Mouse (Mus musculus): ENCODE measurements around the gene Mnt.

- TF ChIP-seq GATA1 (IDR thresholded peaks at IDR 0.05; ENCODE audit: borderline replicate concordance, low read length) (no peak), FLI1 (IDR thresholded peaks at IDR 0.05; ENCODE audit: low read length) (no peak)
Measured at GRCm38 (mm10) chr11:74876801-74877200, 46.1 kb downstream of the Mnt start.
